Mouse (Mus musculus) lung, adult 2 months (tissue): ENCODE data around the gene Crybb3.

Experiments
- CTCF ChIP-seq: fragments of 200-500 bp; IDR thresholded peaks from 2 replicates; pipeline ENCODE4 v1.5.1; 2011; ENCODE audit warnings: mild to moderate bottlenecking, low read length, control low read depth; ENCODE audit not compliant: insufficient read depth
- POLR2A ChIP-seq: fragments of 200-500 bp; IDR thresholded peaks from 2 replicates; pipeline ENCODE4 v1.6.1; 2011; ENCODE audit warnings: low read depth, mild to moderate bottlenecking, control low read depth, low read length, borderline replicate concordance; ENCODE audit errors: extremely low read depth

DNA sequence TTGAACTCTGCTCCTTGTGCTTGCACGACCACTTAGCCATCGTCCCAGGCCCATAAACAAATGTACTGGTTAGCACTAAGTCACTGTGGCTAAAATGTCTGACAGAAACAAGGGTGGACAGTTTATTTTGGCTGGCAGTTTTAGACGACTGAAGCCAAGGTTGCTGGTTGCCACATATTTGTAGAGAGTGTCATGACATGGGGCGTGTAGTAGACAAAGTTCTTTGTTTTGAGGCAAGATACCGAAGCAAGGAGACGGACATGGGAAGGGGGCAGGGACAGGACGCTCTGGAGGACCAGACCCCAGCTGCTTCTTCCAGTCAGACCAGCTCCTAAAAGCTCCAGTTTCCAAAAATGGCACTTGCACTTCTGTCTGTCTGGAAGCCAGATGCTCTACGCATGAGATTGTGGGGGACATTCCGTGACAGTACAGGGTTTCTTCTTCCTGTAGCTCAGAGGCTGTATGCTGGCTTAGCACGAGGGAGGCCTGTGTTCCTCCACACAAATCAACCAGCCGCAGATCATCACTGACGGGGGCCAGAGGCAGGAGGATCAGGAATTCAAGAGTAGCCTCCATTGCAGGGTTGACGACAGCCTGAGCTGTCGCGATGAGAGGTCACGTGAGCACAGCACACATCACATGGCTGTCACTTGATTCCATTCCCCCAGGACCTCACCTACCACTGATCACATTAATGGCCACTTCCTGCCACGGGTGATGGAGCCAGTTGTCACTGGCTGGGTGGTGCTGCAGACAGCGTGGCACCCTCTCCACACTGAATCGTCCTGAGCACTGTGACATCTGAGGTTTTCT is 1.2 kb upstream of the Crybb3 start:
- TF ChIP-seq CTCF (no peak), POLR2A (no peak)
